8 mouse cellular contexts compared by ENCODE assay signal in genomic region chr3:96161869-96162840, GRCm38 (mm10). TPM values are rescaled to one million over a fixed set of nuclear protein-coding genes. Genes with fewer than 3 reads are reported as not detected.
DNase-seq lines count a peak whose midpoint lies in the region; ATAC-seq and TF ChIP-seq lines count a peak whose summit lies in the region.

TSS of gene Mtmr11 (plus strand) at chr3:96162004.

- no peaks in the 10 kb centered on the region for H3K79me2 ChIP-seq in myocyte (ENCODE audit: control insufficient read depth, insufficient read depth)

- peak within 1 kb of the TSS; percentile 97 for H3K4me2 ChIP-seq in myocyte (ENCODE audit: low read depth)

- H3K9me3 ChIP-seq in embryonic facial prominence, embryonic 10.5 days = no peaks in the 10 kb centered on the region

- peak within 1 kb of the TSS; percentile 64 for H3K4me3 ChIP-seq in embryonic facial prominence, embryonic 10.5 days
- H3K4me3 ChIP-seq in myocyte = peak within 1 kb of the TSS; percentile 31

- H3K4me1 ChIP-seq in embryonic facial prominence, embryonic 10.5 days = peaks cover 32% of the 10 kb centered on the region

- no peaks in the 10 kb centered on the region; the same call in 1 of the 2 replicates for H3K36me3 ChIP-seq in embryonic facial prominence, embryonic 10.5 days (replicated peaks)
- no peaks in the 10 kb centered on the region for H3K36me3 ChIP-seq in myocyte (ENCODE audit: control insufficient read depth, insufficient read depth)

- no peak for ATAC-seq in megakaryocyte-erythroid progenitor cell, adult 5-6 weeks (replicated peaks; ENCODE audit: low FRiP score, low TSS enrichment, poor library complexity, severe bottlenecking)

- WGBS in embryonic facial prominence, embryonic 10.5 days = 11% methylated on average over 16 of the region's 16 CpGs

- peak; percentile 28 for DNase-seq in urinary bladder, postnatal 25 days (ENCODE audit: low spot score)
- no peak for DNase-seq in urinary bladder, postnatal 10 days (ENCODE audit: low spot score)
- DNase-seq in embryonic facial prominence, embryonic 10.5 days (ENCODE audit: low spot score) = peak; percentile 24
- peak; percentile 51 to 62 for DNase-seq in heart, postnatal 10 days
- DNase-seq in kidney, postnatal 4 days = peak; percentile 54 to 64
- no peak for DNase-seq in right cerebral cortex, postnatal 25 days

- peak within 1 kb of the TSS; percentile 83 for H3K27ac ChIP-seq in embryonic facial prominence, embryonic 10.5 days (replicated peaks)

- intact Hi-C loops in heart, postnatal 10 days (cut with DNase I) = no loop called here

- H3ac ChIP-seq in myocyte (ENCODE audit: control insufficient read depth, insufficient read length) = peak within 1 kb of the TSS; percentile 11

- TF ChIP-seq POLR2A in myocyte (IDR thresholded peaks at IDR 0.05; ENCODE audit: insufficient read length, low read depth) = peak; percentile 20

- peaks cover 5% of the 10 kb centered on the region; the same call in 1 of the 2 replicates for H3K27me3 ChIP-seq in embryonic facial prominence, embryonic 10.5 days (replicated peaks; ENCODE audit: low read depth, poor library complexity, severe bottlenecking)
- no peaks in the 10 kb centered on the region for H3K27me3 ChIP-seq in myocyte (ENCODE audit: control insufficient read depth, insufficient read depth, insufficient read length)

TF ChIP-seq in myocyte, 11 proteins besides CTCF, POLR2A, EP300 and RAD21:
- TF ChIP-seq TCF3 (IDR thresholded peaks at IDR 0.05; ENCODE audit: insufficient read length, low read depth) = no peak
- no peak for TF ChIP-seq E2F4 (IDR thresholded peaks at IDR 0.05; ENCODE audit: insufficient read depth)
- no peak for TF ChIP-seq REST (IDR thresholded peaks at IDR 0.05; ENCODE audit: insufficient read depth, insufficient read length)
- TF ChIP-seq TCF12 (IDR thresholded peaks at IDR 0.05; ENCODE audit: insufficient read depth, poor library complexity, severe bottlenecking) = no peak
- no peak for TF ChIP-seq POLR2AphosphoS2 (IDR thresholded peaks at IDR 0.05; ENCODE audit: insufficient read length, low read depth)
- TF ChIP-seq MYOG (IDR thresholded peaks at IDR 0.05; ENCODE audit: control insufficient read depth in 1 of 3, insufficient read depth in 1 of 3, insufficient read length in 2 of 3, low read depth in 2 of 3) = no peak
- no peak for TF ChIP-seq MYOD1 (IDR thresholded peaks at IDR 0.05; ENCODE audit: control insufficient read depth in 1 of 3, insufficient read length in 2 of 3, low read depth in 2 of 3)
- no peak for TF ChIP-seq CEBPB (IDR thresholded peaks at IDR 0.05; ENCODE audit: insufficient read depth, poor library complexity, severe bottlenecking)
- no peak for TF ChIP-seq USF1 (IDR thresholded peaks at IDR 0.05; ENCODE audit: low read depth)
- no peak for TF ChIP-seq SRF (IDR thresholded peaks at IDR 0.05; ENCODE audit: control insufficient read depth, insufficient read length, low read depth)
- no peak for TF ChIP-seq MAX (IDR thresholded peaks at IDR 0.05; ENCODE audit: low read depth)

RNA-seq across cellular contexts. Expression of gene Mtmr11, which starts in this region (rescaled TPM):
- polyA plus RNA-seq in embryonic facial prominence, embryonic 10.5 days (2016; fragmentation: Nextera tagmentation; extraction: Ambion mirVana) = 8.0 and 12.5 TPM in 2 replicates
- total RNA-seq in heart, postnatal 10 days (2021) = 1 to 10 TPM; 6.6 to 7.8 TPM
- polyA plus RNA-seq in myocyte (2012; fragmentation: generic; extraction: Trizol) = 4.6 TPM
- not detected in 2 replicates for total RNA-seq in megakaryocyte-erythroid progenitor cell, adult 5-6 weeks (2014; fragmentation: Nextera tagmentation)
- not detected in 2 replicates for total RNA-seq in megakaryocyte-erythroid progenitor cell, adult 5-6 weeks (2017)

Comparison
In these comparisons a context has a peak if more than half of its experiments do, and no peak if none do; other contexts are left out.
1. RNA of gene Mtmr11 (total RNA-seq): 6.6 to 7.8 TPM in heart, postnatal 10 days; not detected in megakaryocyte-erythroid progenitor cell, adult 5-6 weeks; every median in the first group is over 4 times any median in the second.
2. DNase-seq: peak in urinary bladder, postnatal 25 days (single experiment), embryonic facial prominence, embryonic 10.5 days (single experiment), heart, postnatal 10 days (2 of 2) and kidney, postnatal 4 days (2 of 2); none in urinary bladder, postnatal 10 days (single experiment) and right cerebral cortex, postnatal 25 days (single experiment).